Mouse (Mus musculus) heart, adult 11 months (tissue): ENCODE results near the gene Coil.

Experiments used
- DNase-seq: peaks from one replicate; pipeline ENCODE4 v3.0.0; 2022

Gene Coil

GRCm38 (mm10) chr11:88970202-88970732 is at the start of gene Coil:
Gene Coil, plus strand, starts transcription at chr11:88970252.
- DNase-seq: peak; percentile 94

- DNase-seq: no peak
Measured at GRCm38 (mm10) chr11:88926566-88926965, 43.5 kb upstream of the Coil start.

DNA sequence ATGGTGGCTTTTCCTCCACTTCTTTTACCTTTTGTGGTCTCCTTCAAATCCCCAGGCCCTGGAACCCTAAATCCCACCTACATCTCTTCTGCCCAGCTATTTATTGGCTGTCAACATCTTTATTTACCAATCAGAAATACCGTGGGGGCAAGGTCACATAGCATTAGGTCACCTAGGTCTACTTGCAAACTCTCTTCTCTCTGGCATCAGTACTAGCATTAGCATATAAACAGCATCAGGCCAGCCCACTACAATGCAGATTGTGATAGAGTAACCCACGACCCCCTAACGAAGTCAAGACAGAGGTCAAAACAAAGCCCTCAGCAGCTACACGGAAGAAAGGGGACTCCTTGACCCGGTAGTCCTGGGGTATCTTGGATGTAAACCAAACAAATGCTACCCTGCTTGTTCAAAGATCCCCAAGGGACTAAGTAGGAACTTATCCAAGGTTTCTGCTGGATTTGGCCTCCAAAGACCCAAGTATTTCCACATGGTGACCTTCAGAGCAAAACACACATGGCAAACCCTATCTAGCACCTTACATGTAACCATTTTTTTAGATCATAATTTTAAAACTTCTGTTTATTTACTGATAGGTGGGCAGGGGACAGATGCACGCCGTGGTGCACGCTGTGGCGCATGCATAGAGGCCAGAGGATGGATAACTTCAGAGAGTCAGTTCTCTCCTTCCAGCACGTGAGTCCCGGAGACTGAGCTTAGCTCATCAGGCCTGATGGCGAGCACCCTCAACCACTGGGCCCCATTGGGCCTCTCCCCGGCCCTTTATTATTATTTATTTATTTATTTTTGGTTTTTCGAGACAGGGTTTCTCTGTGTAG is 38.1 kb upstream of the Coil start:
- no peak for DNase-seq

DNA sequence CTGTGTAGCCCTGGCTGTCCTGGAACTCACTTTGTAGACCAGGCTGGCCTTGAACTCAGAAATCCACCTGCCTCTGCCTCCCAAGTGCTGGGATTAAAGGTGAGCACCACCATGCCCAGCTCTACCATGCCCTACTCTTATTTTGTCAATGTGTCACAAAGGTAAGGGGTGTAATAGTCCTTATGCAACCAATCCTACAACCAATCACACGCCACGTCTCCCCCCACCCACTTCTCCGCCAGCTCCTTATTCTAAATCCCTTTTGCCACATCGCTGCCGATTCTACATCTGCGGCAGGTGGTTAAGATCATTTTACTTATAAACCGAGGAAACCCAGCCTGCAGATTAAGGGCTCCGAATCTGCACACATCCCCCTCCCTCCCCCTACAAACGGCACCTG is 37.0 kb upstream of the Coil start:
- no peak for DNase-seq

- DNase-seq: no peak
Measured at GRCm38 (mm10) chr11:88934089-88935000, 35.7 kb upstream of the Coil start.

DNA sequence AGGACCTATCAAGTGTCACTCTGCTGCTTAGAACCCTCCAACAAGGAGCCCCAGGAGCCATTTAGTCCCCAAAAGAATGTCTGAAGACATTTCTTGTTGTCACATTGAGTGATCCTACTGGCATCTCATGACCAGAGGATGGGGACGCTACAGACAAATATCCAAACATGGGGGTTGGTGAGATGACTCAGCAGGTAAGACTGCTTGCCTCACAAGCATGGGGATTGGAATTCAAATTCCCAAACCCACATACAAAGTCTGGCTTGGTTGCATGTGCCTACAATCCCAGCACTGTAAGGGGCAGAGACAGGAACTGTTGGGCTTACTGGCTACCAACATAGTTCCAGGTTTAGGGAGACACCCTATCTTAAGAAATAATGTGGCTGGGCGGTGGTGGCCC is 32.2 kb upstream of the Coil start:
- DNase-seq: no peak

DNA sequence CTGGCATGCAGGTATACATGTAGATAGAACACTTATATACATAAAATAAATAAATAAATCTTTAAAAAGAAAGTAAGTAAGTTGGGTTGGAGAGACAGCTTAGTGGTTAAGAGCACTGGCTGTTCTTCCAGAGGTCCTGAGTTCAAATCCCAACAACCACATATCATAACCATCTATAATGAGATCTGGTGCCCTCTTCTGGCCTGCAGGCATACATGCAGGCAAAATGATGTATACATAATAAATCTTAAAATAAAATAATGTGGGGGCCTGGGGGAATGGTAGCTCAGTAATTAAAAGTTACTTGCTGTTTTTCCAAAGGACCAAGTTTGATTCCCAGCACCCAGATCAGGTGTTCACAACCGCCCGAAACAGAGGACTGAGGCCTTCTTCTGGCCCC is 31.3 kb upstream of the Coil start:
- DNase-seq: no peak

GRCm38 (mm10) chr11:88939634-88940033 is 30.4 kb upstream of the Coil start:
- DNase-seq: no peak

GRCm38 (mm10) chr11:88941489-88941888 is 28.6 kb upstream of the Coil start:
- no peak for DNase-seq

DNA sequence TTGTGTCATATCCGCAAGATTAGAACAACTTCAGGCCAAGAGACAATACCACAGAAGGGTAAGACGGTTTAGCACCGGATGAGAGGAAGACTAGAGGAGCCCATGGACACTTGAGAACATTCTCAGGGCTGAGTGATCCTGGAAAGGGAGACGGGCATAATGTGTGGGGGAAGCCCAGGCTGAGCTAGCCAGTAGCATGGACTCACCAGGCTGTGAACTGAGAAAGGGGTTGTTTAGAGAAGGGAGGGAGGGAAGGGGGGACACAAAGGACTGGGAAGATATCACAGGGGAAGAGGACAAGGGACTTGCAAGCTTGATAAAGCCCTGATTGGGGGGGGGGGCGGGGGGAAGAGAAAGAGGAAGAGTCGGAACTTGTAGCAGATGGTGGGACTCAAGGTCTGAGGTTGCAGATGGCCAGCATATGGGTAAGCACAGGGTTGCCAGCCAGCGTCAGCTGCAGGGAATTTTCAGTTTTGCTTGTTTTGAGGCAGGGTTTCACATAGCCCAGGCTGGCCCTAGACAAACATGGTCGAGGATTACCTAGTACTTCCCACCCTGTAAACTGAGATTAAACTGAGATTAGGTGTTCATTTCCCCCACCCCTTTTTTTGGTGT is 24.0 kb upstream of the Coil start:
- DNase-seq: peak; percentile 88

DNA sequence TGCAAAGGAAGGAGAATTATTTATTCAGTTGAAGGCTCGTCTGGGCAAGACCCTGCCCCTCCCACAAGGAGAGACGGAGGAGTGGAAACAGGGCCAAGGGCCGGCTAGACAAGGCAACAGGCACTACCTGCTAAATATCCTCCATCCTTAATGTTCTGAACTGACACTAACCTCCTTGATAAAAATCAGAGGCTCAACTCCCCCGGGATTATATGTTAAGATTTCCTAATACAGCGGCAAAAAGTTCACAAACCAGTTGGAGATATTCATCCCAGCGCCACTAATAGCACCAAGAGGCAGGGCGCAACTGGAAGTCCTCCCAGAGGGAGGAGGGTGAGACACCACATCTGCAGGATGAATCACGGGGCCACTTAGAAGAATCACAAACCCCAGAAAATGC is 21.2 kb upstream of the Coil start:
- no peak for DNase-seq

DNA sequence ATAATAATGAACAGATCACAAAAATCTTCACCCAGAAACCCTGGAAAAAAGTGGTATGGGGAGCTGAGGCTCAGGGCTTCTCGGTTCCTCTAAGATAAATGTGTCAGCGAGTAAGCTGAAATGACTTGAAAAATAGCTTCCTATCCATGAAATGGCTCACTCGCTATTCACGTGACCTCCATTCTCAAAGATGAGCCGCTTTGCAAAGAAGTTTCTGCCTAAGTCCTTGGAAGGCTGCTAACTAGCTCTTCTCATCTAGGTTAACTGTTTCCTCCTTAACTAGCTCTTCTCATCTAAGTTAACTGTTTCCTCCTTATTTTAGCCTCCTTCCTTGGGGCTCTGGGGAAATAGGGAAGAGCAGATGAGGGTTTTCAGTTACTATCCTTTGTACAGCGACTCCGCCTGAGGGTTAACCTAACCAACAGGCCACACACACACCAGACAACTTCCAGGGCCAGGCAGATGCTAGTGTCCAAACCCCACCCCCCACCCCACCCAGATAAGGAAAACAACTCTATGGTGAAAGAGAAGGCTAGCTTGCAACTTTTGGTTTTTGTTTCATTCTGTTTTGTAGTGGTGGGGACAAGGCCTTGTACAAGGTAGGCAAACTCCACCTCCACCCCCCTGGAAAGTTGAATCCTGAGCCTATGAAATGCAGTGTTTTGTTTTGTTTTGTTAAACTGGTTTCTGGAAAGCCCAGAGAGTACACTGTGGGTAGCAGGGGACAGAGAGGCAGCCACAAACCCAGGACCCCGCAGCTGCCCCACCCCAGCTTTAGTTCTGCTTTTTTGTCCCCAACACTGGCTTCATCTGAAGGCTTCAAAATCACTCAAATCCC is 20.0 kb upstream of the Coil start:
- no peak for DNase-seq

- DNase-seq: peak; percentile 88
Measured at GRCm38 (mm10) chr11:88950640-88951250, 19.3 kb upstream of the Coil start.

DNA sequence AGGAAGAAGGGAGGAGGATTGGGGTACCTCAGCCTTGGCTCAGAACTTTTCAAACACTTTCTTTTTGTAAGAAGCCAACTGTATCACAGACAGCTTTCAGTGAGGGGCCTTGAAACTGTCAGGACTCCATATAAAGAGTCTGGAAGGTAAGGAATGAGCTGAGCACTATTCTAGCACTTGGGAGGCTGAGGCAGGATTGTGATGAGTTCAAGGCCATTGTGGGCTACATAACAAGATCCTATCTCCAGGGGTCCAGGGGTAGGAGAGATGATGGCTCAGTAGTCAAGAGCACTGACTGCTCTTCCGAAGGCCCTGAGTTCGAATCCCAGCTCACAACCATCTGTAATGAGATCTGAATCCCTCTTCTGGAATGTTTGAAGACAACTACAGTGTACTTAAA is 18.5 kb upstream of the Coil start:
- no peak for DNase-seq

- DNase-seq: no peak
Measured at GRCm38 (mm10) chr11:88952117-88952516, 17.9 kb upstream of the Coil start.

- DNase-seq: no peak
Measured at GRCm38 (mm10) chr11:88953582-88953981, 16.5 kb upstream of the Coil start.

DNA sequence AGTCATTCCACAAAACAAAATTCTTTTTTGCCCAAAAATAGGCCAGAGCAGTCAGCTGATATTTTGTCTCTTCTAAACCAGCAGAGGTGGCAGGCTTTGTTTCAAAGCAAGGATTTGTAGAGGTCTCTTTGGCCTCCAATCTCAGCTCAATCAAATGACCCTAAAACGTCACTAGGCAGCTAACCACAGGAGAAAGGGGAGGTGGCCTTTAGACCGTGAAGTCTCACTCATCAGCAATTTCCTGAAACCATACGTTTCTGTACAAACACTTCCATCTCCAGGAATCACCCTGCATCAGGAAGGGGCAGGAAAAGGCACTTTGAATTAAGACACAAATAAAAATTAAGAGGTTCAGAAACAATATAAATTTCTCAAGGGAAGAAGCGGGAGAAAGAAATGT is 15.2 kb upstream of the Coil start:
- no peak for DNase-seq

DNA sequence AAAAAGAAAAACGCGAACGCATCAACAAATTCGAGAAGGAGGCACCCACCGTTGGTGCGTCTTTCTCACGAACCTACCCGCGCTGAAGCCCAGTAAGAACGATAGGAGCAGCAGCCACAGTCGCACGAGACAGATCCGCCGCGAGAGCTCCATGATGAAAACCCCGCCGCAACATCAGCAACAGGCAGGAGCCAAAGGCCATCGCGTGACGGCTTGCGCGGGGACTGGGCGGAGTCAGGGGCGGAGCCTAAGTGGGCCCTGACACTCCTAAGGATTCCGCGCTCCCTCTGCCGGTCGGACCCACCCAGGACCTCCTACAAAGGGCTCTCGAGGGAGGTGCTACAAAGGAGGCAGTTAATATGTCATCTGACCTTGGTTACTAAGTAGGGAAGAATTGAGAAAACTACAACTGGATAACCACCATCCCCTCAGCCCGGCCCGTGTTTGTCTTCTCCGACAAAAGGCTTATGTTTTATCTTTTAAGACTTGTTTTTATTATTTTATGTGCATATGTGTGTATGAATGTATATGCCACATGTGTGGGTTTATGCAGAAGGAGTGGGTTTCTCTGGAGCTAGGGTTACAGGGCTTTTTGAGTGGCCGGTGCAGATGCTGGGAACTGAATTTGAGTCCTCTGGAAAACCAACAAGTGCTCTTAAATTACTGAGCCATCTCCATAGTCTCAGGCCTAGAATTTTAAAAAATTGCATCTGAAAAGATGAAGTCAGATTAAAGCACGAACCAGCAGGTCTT is 14.7 kb upstream of the Coil start, which contains the start of gene Scpep1:
Gene Scpep1, minus strand, starts transcription at position 249 of the 753 bp plus-strand sequence.
- DNase-seq: peak; percentile 99

DNA sequence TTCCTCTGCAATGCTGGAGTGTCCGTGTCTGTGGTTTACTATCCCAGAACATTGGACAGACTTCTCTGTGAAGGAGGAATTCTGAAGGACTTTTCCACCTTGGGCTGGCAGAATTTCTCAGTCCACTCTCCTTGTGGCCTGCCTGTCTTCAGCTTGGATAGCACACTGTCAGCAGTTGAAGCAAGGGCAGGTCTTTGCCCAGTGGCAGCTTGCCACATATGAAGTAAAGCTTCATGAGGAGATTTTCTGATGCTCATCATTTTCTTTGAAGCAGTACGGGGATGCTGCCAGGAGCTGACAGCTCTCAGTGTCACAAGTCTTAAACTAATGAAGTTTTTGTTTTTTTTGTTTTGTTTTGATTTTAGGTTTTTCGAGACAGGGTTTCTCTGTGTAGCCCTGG is 11.2 kb upstream of the Coil start:
- DNase-seq: no peak

DNA sequence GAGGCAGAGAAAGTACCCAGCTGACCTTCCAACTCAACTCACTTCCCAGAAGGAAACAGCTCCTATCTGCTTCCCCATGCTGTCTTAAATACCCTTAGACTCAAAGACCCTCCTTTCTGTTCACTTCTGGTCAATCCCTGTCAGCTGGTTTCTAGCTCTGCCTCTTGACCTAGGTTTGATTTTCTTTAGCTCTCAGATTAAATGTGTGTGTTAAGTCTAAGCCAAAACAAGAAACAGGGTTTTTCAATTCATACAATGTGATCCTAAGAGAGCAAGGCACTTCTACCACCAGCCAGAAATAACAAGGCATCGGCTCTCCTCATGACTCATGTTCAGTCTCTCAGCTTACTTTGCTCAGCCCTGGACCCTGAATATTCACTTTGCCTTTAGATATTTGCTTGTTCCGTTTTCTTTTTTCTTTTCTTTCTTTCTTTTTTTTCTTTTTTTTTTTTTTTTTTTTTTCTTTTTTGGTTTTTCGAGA is 3.1 kb upstream of the Coil start, which contains the start of gene Elobl:
Gene Elobl, minus strand, starts transcription at position 51 of the 481 bp plus-strand sequence.
- no peak for DNase-seq
